Comparison of ENCODE assay signal across 24 mouse cellular contexts in the genomic region with DNA sequence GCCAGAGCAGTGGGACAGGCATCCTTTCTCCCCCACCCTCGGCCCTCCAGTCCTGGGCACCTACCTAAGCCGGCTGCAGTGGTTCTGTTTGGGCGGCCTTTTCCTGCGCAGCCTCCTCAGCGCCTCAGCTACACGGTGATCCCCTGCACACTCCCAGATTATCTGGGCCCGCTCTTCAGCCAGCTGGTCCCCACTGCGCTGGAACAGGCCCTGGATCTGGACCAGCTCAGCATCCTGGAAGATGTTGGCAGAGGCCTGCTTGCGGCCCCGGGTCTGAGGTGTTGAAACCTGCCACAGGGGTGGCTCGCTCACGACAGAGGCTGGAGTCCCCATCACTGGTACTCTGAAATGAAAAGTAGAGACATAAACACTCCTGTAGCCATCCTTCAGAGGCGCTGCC. TPM values are rescaled to one million over a fixed set of nuclear protein-coding genes. Genes with fewer than 3 reads are reported as not detected.
DNase-seq lines count a peak whose midpoint lies in the region; ATAC-seq and TF ChIP-seq lines count a peak whose summit lies in the region.
"Had no signal": no experiment of that assay in that cellular context is flagged by ENCODE, and none has a peak within 500 bp of the region (broad histone marks: within the 10 kb centered on the region; RNA-seq: fewer than 3 reads in every experiment).

No protein-coding gene starts in this region.

- WGBS in hindbrain, postnatal 0 days: 73% methylated on average over 13 of the region's 13 CpGs
- 83% methylated on average over 13 of the region's 13 CpGs for WGBS in hindbrain, embryonic 16.5 days

- H3K27ac ChIP-seq in hindbrain, postnatal 0 days: no peak overlapping the region
- H3K27ac ChIP-seq in hindbrain, embryonic 16.5 days (ENCODE audit: low read depth, low read length): no peak overlapping the region
- H3K27ac ChIP-seq: embryonic facial prominence, embryonic 15.5 days; gastrocnemius, adult 2 months; heart, embryonic 10.5 days; hindbrain, embryonic 14.5 days; intestine, embryonic 15.5 days; limb, embryonic 12.5 days; macrophage; neural tube, embryonic 15.5 days had no signal

- no peak for TF ChIP-seq CTCF in hindbrain, postnatal 0 days (IDR thresholded peaks at IDR 0.05; ENCODE audit: low read depth)

- H3K4me2 ChIP-seq in hindbrain, postnatal 0 days (ENCODE audit: low read depth, low read length): no peak overlapping the region
- H3K4me2 ChIP-seq in hindbrain, embryonic 16.5 days (ENCODE audit: low read length): no peak overlapping the region
- H3K4me2 ChIP-seq: embryonic facial prominence, embryonic 15.5 days; hindbrain, embryonic 14.5 days; intestine, embryonic 15.5 days; limb, embryonic 12.5 days; liver, embryonic 11.5 days; neural tube, embryonic 15.5 days had no signal

- peaks cover 14% of the 10 kb centered on the region for H3K4me1 ChIP-seq in hindbrain, postnatal 0 days (ENCODE audit: insufficient read depth, low read length)
- H3K4me1 ChIP-seq in hindbrain, embryonic 16.5 days (ENCODE audit: control insufficient read depth, insufficient read depth, low read depth, low read length): peaks cover 7% of the 10 kb centered on the region

- DNase-seq in cerebellum, adult 11-12 months: peak; percentile 47
- peak; percentile 25 for DNase-seq in hindbrain, postnatal 0 days (ENCODE audit: low spot score)
- peak; percentile 16 for DNase-seq in right cerebral cortex, postnatal 14 days
- DNase-seq in right cerebral cortex, postnatal 36 days (ENCODE audit: low spot score in 2 of 2): no peak
- no peak for DNase-seq in spleen, adult 12 weeks (ENCODE audit: low spot score)
- no peak for DNase-seq in spleen, postnatal 36 days (ENCODE audit: low spot score in 2 of 2)
- DNase-seq: adrenal gland, postnatal 36 days; gastrocnemius, adult 2 months; heart, postnatal 4 days; kidney, postnatal 25 days; liver, postnatal 0 days; right cerebral cortex, adult 18-20 months had no signal

- H3K4me3 ChIP-seq in hindbrain, postnatal 0 days (ENCODE audit: low read length): no peak overlapping the region
- H3K4me3 ChIP-seq in hindbrain, embryonic 16.5 days (ENCODE audit: low read length): no peak overlapping the region
- H3K4me3 ChIP-seq: embryonic facial prominence, embryonic 15.5 days; gastrocnemius, adult 2 months; heart, embryonic 10.5 days; intestine, embryonic 15.5 days; limb, embryonic 12.5 days; neural tube, embryonic 15.5 days had no signal

- no peak overlapping the region for H3K9ac ChIP-seq in hindbrain, postnatal 0 days (replicated peaks; ENCODE audit: low read length)
- no peak overlapping the region for H3K9ac ChIP-seq in hindbrain, embryonic 16.5 days (ENCODE audit: low read depth, low read length)
- H3K9ac ChIP-seq: embryonic facial prominence, embryonic 15.5 days; hindbrain, embryonic 14.5 days; intestine, embryonic 15.5 days; limb, embryonic 12.5 days; liver, postnatal 0 days; neural tube, embryonic 15.5 days had no signal

- no peak for ATAC-seq in cerebellum, adult (ENCODE audit: insufficient number of reproducible peaks, low FRiP score, low TSS enrichment)
- ATAC-seq in hindbrain, postnatal 0 days: no peak
- no peak for ATAC-seq in hindbrain, embryonic 16.5 days
- ATAC-seq: intestine, embryonic 15.5 days; liver, postnatal 0 days; lung, postnatal 0 days; midbrain, embryonic 16.5 days had no signal

- no peaks in the 10 kb centered on the region for H3K27me3 ChIP-seq in hindbrain, postnatal 0 days (ENCODE audit: insufficient read depth, low read length)
- no peaks in the 10 kb centered on the region for H3K27me3 ChIP-seq in hindbrain, embryonic 16.5 days (replicated peaks; ENCODE audit: control insufficient read depth, insufficient read depth, low read length)
- H3K27me3 ChIP-seq: embryonic facial prominence, embryonic 15.5 days; intestine, embryonic 15.5 days; limb, embryonic 12.5 days had no signal

- H3K9me3 ChIP-seq in hindbrain, postnatal 0 days (ENCODE audit: low read length): no peaks in the 10 kb centered on the region
- H3K9me3 ChIP-seq in hindbrain, embryonic 16.5 days (ENCODE audit: control insufficient read depth, low read length): no peaks in the 10 kb centered on the region
- H3K9me3 ChIP-seq: embryonic facial prominence, embryonic 15.5 days; heart, embryonic 10.5 days; intestine, embryonic 15.5 days; limb, embryonic 12.5 days; neural tube, embryonic 15.5 days had no signal

- peaks cover 18% of the 10 kb centered on the region for H3K36me3 ChIP-seq in hindbrain, postnatal 0 days (ENCODE audit: insufficient read depth, low read length)
- H3K36me3 ChIP-seq in hindbrain, embryonic 16.5 days (ENCODE audit: control insufficient read depth, insufficient read depth, low read length): peaks cover 17% of the 10 kb centered on the region

RNA-seq across cellular contexts. Expression of a gene that starts 4.2 kb away (rescaled TPM):
- 13.5 and 23.7 TPM in 2 replicates for total RNA-seq in hindbrain, postnatal 0 days (2014; rRNA removed)
- polyA plus RNA-seq in hindbrain, postnatal 0 days (2015; fragmentation: Nextera tagmentation; extraction: Ambion mirVana): 16.4 and 18.0 TPM in 2 replicates
- polyA plus RNA-seq in hindbrain, embryonic 16.5 days (2015; fragmentation: Nextera tagmentation; extraction: Ambion mirVana): 12.2 and 12.6 TPM in 2 replicates

RNA-seq across cellular contexts. Expression of a gene that starts 22.5 kb away (rescaled TPM):
- 14.0 and 16.5 TPM in 2 replicates for total RNA-seq in hindbrain, postnatal 0 days (2014; rRNA removed)
- 2.8 and 3.2 TPM in 2 replicates for polyA plus RNA-seq in hindbrain, postnatal 0 days (2015; fragmentation: Nextera tagmentation; extraction: Ambion mirVana)
- polyA plus RNA-seq in hindbrain, embryonic 16.5 days (2015; fragmentation: Nextera tagmentation; extraction: Ambion mirVana): 1.5 and 2.3 TPM in 2 replicates

RNA-seq across cellular contexts. Expression of a gene that starts 34.4 kb away (rescaled TPM):
- total RNA-seq in hindbrain, postnatal 0 days (2014; rRNA removed): 18.3 and 21.7 TPM in 2 replicates
- 33.9 and 36.4 TPM in 2 replicates for polyA plus RNA-seq in hindbrain, postnatal 0 days (2015; fragmentation: Nextera tagmentation; extraction: Ambion mirVana)
- 9.6 and 23.9 TPM in 2 replicates for polyA plus RNA-seq in hindbrain, embryonic 16.5 days (2015; fragmentation: Nextera tagmentation; extraction: Ambion mirVana)

RNA-seq across cellular contexts. Expression of a gene that starts 38.5 kb away (rescaled TPM):
- 42.9 and 48.5 TPM in 2 replicates for total RNA-seq in hindbrain, postnatal 0 days (2014; rRNA removed)
- 98.0 and 108 TPM in 2 replicates for polyA plus RNA-seq in hindbrain, postnatal 0 days (2015; fragmentation: Nextera tagmentation; extraction: Ambion mirVana)
- 137 and 139 TPM in 2 replicates for polyA plus RNA-seq in hindbrain, embryonic 16.5 days (2015; fragmentation: Nextera tagmentation; extraction: Ambion mirVana)

RNA-seq across cellular contexts. Expression of a gene that starts 39.1 kb away (rescaled TPM):
- 90.9 and 95.0 TPM in 2 replicates for total RNA-seq in hindbrain, postnatal 0 days (2014; rRNA removed)
- polyA plus RNA-seq in hindbrain, postnatal 0 days (2015; fragmentation: Nextera tagmentation; extraction: Ambion mirVana): 45.1 and 48.9 TPM in 2 replicates
- polyA plus RNA-seq in hindbrain, embryonic 16.5 days (2015; fragmentation: Nextera tagmentation; extraction: Ambion mirVana): 56.4 and 62.4 TPM in 2 replicates

Comparison
In these comparisons a context has a peak if more than half of its experiments do, and no peak if none do; other contexts are left out.
1. DNase-seq: peak in cerebellum, adult 11-12 months (single experiment), hindbrain, postnatal 0 days (single experiment) and right cerebral cortex, postnatal 14 days (single experiment); none in right cerebral cortex, postnatal 36 days (0 of 2), spleen, adult 12 weeks (single experiment) and spleen, postnatal 36 days (0 of 2).